Mouse (Mus musculus) layer of hippocampus, adult 18-20 months (tissue): ENCODE measurements around the gene Nudt22. TPM values are rescaled to one million over a fixed set of nuclear protein-coding genes. Genes with fewer than 3 reads are reported as not detected.
A peak's percentile ranks its signal among the peaks of the same experiment; 100 is the strongest.
"Not testable (repeated sequence)": the region's sequence is repeated elsewhere in the genome, so short reads cannot be mapped to it uniquely, and the experiment has no call there.

Experiments
- DNase-seq, 2 experiments: peaks; one replicate each; pipeline ENCODE4 v3.0.0; 2022; ENCODE audit warnings: low spot score in 2 of 2
- total RNA-seq, 2 experiments: library from RNA; stranded (reverse); gene quantifications; 2 replicates each; pipeline ENCODE4 v1.2.3; 2021

Gene Nudt22
- total RNA-seq, 2 experiments from 2014 or later = 12.7 to 14.0 TPM

GRCm38 (mm10) chr19:6995255-6995991 is 494 bp downstream of the Nudt22 start:
- no peak for DNase-seq

GRCm38 (mm10) chr19:6994489-6994888 is 1.4 kb downstream of the Nudt22 start:
- DNase-seq = no peak

DNA sequence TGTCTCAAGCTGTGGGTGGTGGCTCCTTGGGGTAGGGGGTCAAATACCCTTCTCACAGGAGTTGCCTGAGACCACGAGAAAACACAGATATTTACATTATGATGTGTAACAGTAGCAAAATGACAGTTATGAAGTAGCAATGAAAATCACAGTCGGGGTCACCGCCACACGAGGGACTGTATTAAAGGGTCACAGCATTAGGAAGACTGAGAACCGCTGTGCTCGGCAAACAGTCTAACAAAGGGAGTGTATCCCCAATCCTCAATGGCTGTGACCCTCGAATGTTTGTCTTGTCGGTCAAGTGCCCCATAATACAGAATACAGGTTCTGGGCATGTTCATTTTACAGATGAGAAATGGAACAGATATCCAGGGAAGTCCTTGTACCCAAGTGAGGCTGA is 1.9 kb downstream of the Nudt22 start:
- DNase-seq = no peak

DNA sequence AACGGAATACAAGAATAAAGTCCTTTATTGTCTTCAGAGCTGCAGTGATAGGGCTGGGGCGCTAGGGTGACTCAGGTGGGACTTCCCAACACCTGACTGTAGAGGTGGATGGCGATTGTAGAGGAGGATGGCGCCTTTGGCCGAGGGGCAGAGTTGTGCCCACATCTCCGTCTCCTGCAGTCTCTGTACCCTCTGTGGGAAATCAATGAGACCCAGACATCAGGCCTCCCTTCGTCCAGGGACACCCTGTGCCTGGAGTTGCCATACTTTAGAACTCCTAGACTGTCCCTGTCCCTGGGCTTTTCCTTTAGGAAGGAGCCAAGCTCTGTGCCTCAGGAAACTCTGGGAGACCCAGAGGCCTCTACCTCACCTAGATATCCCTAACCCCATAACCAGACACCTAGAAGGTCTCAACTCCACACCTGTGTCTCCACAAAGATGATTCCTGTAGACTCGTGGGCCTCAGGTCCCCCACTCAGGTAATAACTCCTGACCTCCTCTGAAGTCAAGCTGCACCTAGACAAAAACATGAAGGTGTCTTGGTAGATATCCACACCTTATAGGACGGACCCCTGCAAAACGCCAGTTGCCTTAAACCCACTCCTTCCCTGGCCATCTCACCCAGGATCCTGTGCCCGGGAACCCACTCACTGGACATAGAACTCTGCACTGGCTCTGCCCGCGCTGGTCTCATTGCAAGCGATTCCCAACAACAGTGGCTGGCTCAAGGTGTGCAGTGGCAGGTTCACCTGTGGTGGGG is 2.7 kb downstream of the Nudt22 start:
- DNase-seq = no peak

DNA sequence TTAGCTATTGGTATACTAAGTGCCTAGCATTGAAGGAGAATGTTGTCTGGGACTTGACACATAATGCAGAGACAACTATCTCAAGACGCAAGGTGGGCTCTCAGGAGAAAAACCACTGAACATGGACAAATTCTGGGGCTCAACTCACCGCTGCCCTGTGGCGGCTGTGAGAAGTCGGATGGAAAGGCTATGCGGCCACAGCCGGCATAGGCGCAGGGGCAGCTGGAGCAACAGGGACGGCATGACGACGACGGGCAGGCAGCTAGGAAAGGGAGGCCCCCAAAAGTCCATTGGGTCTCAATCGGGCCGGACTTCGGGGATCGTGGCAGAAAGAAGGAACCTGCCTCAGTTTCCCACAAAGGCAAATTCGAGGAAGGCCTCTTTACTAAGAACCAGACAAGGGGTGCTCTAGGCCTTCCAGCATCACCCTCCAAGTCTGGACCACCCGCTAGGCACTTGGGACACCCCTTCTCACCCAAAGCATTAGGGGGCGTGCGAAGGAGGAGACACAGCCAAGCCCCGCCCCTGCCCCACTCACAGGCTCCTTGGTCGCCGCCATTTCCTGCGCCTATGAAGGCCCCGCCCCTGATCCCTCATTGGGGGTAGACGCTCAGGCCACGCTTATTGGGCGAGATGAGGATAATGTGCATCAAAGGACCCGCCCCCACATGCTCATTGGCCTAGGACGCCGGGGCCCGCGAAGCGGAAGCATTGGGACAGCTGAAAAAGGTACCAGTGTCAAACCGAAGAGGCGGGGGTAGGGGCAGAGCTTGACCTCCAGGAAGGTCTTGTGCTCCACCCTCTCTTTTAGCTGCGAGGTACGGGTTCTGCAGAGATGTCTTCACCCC is 3.7 kb downstream of the Nudt22 start, which contains the start of gene Dnajc4:
Gene Dnajc4 (minus strand): TSS at position 562 of the 848 bp plus-strand sequence.
- DNase-seq = peak; percentile 94 to 97

GRCm38 (mm10) chr19:6991166-6991565 is 4.8 kb downstream of the Nudt22 start:
- DNase-seq = not testable (repeated sequence)

GRCm38 (mm10) chr19:6990712-6991111 is 5.2 kb downstream of the Nudt22 start:
- DNase-seq = no peak

- no peak for DNase-seq
Measured at GRCm38 (mm10) chr19:6989251-6989650, 6.7 kb downstream of the Nudt22 start.

GRCm38 (mm10) chr19:6987904-6988285 is 8.0 kb downstream of the Nudt22 start:
- DNase-seq = no peak

DNA sequence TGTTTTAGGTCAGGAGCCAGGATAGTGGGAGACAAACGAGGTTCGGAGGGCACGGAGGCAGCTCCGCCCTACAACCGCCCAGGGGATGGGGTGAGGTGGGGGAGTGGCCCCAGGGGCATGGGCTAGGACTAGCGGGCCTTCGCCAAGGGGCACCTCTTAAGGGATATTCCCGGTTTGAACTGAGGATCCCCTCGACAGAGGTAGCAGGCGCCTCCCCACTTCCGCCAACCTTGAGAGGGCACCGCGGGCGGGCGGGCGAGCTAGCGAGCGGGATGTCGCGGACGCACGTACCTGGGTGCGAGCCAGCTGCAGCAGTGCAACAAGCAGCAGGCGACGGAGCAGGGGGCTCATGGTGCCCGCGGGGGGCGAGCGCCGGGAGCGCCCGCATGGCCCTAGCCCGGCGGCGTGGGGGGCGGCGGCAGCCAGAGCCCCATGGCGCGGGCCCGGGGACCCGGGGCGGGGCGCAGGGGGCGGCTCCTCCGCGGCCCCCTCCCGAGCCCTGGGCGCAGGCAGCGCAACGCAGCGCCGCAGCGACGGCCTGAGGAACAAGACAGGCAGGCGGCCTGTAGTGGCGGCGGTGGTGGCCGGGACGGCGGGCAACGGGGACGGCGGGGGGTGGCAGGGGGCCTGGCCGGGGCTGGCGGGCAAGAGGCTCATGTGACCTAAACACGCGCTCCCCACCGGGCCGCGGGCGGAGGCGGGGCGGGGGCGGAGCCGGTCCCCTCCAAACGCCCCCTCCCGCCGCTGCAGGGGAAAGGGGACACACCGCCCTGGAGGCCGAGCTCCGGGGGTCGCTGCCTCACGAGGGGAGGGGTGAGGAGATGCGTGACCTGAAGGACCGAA is 8.6 kb downstream of the Nudt22 start, which contains the start of gene Vegfb:
Gene Vegfb (minus strand): TSS at position 591 of the 843 bp plus-strand sequence.
- DNase-seq = no peak

DNA sequence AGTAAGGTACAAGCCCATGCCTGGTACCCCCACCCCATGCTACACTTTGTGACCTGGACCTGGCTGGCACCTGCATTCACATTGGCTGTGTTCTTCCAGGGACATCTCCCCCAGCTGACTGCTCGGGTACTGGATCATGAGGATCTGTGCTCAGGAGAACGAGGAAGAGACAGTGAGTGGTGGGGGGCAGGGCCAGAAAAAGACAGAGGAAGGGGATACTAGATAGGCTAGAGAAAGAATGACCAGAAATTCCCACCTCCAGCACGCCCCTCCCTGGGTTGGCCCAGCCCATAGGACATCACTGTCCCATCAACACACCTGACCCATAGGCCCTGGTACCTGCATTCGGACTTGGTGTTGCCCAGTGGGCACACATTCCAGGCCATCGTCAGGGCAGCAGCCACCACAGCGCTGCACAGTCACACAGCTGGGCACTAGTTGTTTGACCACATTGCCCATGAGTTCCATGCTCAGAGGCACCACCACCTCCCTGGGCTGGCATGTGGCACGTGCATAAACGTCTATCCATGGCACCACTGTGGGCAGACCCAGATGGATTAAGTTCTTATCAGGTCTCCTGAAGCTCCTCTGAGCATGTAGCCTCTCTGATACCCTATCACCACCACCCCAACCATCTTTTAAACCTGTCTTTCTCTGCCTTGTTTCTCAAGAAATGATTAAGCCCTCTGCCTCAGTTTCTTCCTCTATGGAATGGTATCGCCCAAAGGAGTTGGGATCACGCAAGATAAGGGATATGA is 9.8 kb downstream of the Nudt22 start:
- DNase-seq = no peak

DNA sequence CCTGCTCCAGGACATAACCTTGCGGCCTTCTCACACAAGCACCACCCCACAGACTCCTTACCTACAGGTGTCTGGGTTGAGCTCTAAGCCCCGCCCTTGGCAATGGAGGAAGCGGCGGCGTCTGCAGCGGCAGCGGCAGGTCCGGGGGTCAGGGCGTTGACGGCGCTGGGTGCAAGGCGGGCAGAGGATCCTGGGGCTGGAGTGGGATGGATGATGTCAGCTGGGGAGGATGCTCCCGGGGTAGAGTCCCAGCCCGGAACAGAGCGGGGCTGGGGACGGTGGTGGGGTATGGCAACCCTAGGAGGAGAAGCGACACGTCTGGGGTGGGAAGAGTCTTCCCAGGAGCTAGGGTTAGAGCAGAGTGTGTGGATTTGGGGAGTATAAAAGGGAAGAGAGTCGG is 10.6 kb downstream of the Nudt22 start:
- no peak for DNase-seq

DNA sequence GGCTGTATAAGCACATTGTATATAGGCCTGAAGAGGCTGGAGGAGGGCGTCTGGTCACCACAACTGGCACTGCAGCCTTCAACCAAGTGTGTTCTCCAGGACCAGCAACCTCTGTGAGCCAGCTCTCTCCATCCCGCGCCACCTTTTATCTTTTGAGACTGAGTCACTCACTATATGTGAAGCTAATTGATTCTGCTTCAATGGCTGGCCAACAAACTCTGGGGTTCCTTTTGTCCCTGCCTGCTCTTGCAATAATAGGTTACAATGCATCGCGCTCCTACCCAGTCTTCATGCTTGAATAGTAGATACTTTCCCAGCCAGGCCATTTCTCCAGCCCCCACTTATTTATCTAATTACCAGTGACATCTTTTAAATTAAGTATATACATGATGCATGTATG is 12.3 kb downstream of the Nudt22 start:
- DNase-seq = no peak

- no peak for DNase-seq
Measured at GRCm38 (mm10) chr19:6981465-6981864, 14.5 kb downstream of the Nudt22 start.

- DNase-seq = peak; percentile 98 to 99
Measured at GRCm38 (mm10) chr19:6980381-6981093, 15.4 kb downstream of the Nudt22 start, which contains the start of gene Fkbp2. Gene Fkbp2 (minus strand): TSS chr19:6980501.

DNA sequence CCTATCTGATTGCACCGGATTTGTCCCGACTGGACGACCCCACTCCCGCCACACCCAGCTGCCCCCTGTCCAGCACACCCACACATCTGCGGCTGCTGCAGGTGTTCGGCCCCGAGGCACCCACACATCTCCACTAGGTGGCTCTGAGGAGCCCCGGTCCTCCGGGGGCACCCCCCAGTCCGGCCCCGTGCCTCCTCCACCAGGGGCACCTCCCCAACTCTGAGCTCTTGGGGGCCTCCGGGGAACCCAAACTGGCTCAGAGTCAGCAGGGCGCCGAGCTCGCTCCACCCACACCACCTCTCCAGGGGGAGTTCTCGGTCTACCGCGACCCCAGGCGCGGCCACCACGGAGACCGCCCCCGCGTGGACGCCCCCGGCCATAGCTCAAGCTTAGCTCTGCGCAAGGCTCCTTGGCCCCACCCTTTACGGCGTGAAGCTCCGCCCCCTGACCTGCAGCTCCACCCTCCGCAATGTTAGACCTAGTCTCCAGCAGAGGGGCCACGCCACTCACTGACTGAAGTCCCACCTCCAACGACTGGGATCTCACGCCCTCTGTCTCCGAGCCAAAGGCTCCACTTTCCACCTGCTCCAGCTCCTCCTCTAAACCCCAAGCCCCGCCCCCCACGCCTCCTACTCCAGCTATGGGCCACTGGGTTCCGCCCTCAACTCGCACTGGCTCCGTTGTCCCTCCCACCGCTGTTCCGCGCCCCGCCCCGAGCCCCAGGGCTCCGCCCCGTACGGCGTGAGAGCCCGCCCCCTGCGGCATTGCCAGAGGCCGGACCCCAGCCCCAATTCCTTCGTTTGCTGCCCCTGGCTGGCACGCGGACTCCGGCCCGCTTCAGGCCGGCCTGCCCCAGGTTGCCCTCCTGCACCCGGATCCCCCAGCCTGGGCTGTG is 16.2 kb downstream of the Nudt22 start:
- DNase-seq = peak; percentile 99

GRCm38 (mm10) chr19:6979001-6979479 is 16.9 kb downstream of the Nudt22 start:
- peak in 1 of 2 experiments; percentile 65 for DNase-seq

- DNase-seq = no peak
Measured at GRCm38 (mm10) chr19:6978639-6978974, 17.3 kb downstream of the Nudt22 start.
